Mouse (Mus musculus): ENCODE measurements around the gene Ddx51. TPM values are rescaled to one million over a fixed set of nuclear protein-coding genes. Genes with fewer than 3 reads are reported as not detected.

The Ddx51 gene
- total and polyA plus RNA-seq, 2 experiments from 2014 or later: 5.8 to 10.5 TPM

GRCm38 (mm10) chr5:110665486-110666121 is 12.4 kb downstream of the Ddx51 start:
- TF ChIP-seq CTCF (IDR thresholded peaks at IDR 0.05): no peak
- no peak for DNase-seq (ENCODE audit: low spot score)
- no peak for ATAC-seq (ENCODE audit: low FRiP score)

GRCm38 (mm10) chr5:110682041-110682440 is 28.8 kb downstream of the Ddx51 start:
- DNase-seq (ENCODE audit: low spot score) (no peak), ATAC-seq (ENCODE audit: low FRiP score) (no peak)
- Histone ChIP-seq H3K27me3 (ENCODE audit: insufficient read depth, low read length) (no peaks in the 10 kb centered on the region), H3K4me3 (ENCODE audit: low read depth, low read length) (no peak overlapping the region), H3K36me3 (ENCODE audit: insufficient read depth, low read length) (peaks cover 61% of the 10 kb centered on the region), H3K9me3 (ENCODE audit: low read length) (no peaks in the 10 kb centered on the region), H3K9ac (replicated peaks; ENCODE audit: low read length, poor library complexity, severe bottlenecking) (no peak overlapping the region), H3K4me1 (ENCODE audit: insufficient read depth, low read length) (no peaks in the 10 kb centered on the region), H3K27ac (ENCODE audit: low read depth, low read length) (no peak overlapping the region), H3K4me2 (ENCODE audit: low read depth, low read length, poor library complexity, severe bottlenecking) (no peak overlapping the region)
- WGBS: 91% methylated on average over 8 of the region's 8 CpGs
- no peak for TF ChIP-seq CTCF (IDR thresholded peaks at IDR 0.05)

More at GRCm38 (mm10) chr5:110665486-110666121, 12.4 kb downstream of the Ddx51 start:
- WGBS: 58% methylated on average over 6 of the region's 6 CpGs
- Histone ChIP-seq H3K27ac (ENCODE audit: low read depth, low read length) (no peak overlapping the region), H3K4me1 (ENCODE audit: insufficient read depth, low read length) (no peaks in the 10 kb centered on the region), H3K27me3 (ENCODE audit: insufficient read depth, low read length) (no peaks in the 10 kb centered on the region), H3K9me3 (ENCODE audit: low read length) (no peaks in the 10 kb centered on the region), H3K9ac (replicated peaks; ENCODE audit: low read length, poor library complexity, severe bottlenecking) (no peak overlapping the region), H3K4me3 (ENCODE audit: low read depth, low read length) (no peak overlapping the region), H3K4me2 (ENCODE audit: low read depth, low read length, poor library complexity, severe bottlenecking) (no peak overlapping the region), H3K36me3 (ENCODE audit: insufficient read depth, low read length) (peaks cover 72% of the 10 kb centered on the region)

DNA sequence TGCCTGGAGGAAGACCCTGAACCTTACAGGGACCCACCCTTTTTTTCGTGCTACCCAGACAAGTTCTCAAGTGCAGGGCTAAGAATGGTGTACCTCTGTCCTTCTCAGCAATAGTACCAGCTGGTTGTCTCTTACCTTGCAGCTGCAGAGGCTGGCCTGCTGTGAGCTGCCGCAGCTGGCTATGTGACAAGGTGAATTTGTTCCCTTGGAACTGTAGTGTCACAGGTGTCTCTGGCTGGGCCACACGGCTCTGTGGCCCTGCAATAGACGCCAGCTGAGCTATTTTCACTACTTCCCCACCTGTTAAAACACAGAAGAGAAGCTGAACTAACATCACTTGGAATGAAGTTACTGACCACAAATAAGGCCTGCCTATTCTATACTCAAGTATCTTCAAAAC is 45.4 kb downstream of the Ddx51 start:
- H3K27ac ChIP-seq (ENCODE audit: low read depth, low read length): no peak overlapping the region
- no peak overlapping the region for H3K4me3 ChIP-seq (ENCODE audit: low read depth, low read length)
- no peak overlapping the region for H3K9ac ChIP-seq (replicated peaks; ENCODE audit: low read length, poor library complexity, severe bottlenecking)
- H3K4me2 ChIP-seq (ENCODE audit: low read depth, low read length, poor library complexity, severe bottlenecking): no peak overlapping the region
- DNase-seq (ENCODE audit: low spot score): no peak
- WGBS: 88% methylated on average over 4 of the region's 4 CpGs
- H3K27me3 ChIP-seq (ENCODE audit: insufficient read depth, low read length): no peaks in the 10 kb centered on the region
- no peak for ATAC-seq (ENCODE audit: low FRiP score)
- peaks cover 71% of the 10 kb centered on the region for H3K36me3 ChIP-seq (ENCODE audit: insufficient read depth, low read length)
- no peaks in the 10 kb centered on the region for H3K4me1 ChIP-seq (ENCODE audit: insufficient read depth, low read length)
- TF ChIP-seq CTCF (IDR thresholded peaks at IDR 0.05): no peak
- H3K9me3 ChIP-seq (ENCODE audit: low read length): no peaks in the 10 kb centered on the region

- no peaks in the 10 kb centered on the region for H3K27me3 ChIP-seq (ENCODE audit: insufficient read depth, low read length)
Measured at GRCm38 (mm10) chr5:110704004-110704403, 50.8 kb downstream of the Ddx51 start.

GRCm38 (mm10) chr5:110709256-110709655 is 56.0 kb downstream of the Ddx51 start:
- no peak overlapping the region for H3K27ac ChIP-seq (ENCODE audit: low read depth, low read length)
- no peaks in the 10 kb centered on the region for H3K9me3 ChIP-seq (ENCODE audit: low read length)
- no peaks in the 10 kb centered on the region for H3K27me3 ChIP-seq (ENCODE audit: insufficient read depth, low read length)
- H3K9ac ChIP-seq (replicated peaks; ENCODE audit: low read length, poor library complexity, severe bottlenecking): no peak overlapping the region
- no peak overlapping the region for H3K4me3 ChIP-seq (ENCODE audit: low read depth, low read length)
- DNase-seq (ENCODE audit: low spot score): no peak
- peaks cover 39% of the 10 kb centered on the region for H3K36me3 ChIP-seq (ENCODE audit: insufficient read depth, low read length)
- no peak for ATAC-seq (ENCODE audit: low FRiP score)
- H3K4me2 ChIP-seq (ENCODE audit: low read depth, low read length, poor library complexity, severe bottlenecking): no peak overlapping the region
- H3K4me1 ChIP-seq (ENCODE audit: insufficient read depth, low read length): no peaks in the 10 kb centered on the region
- TF ChIP-seq CTCF (IDR thresholded peaks at IDR 0.05): no peak
- WGBS: 85% methylated on average over 4 of the region's 4 CpGs

More at GRCm38 (mm10) chr5:110704004-110704403, 50.8 kb downstream of the Ddx51 start:
- ATAC-seq (ENCODE audit: low FRiP score) (no peak), DNase-seq (ENCODE audit: low spot score) (no peak)
- Histone ChIP-seq H3K36me3 (ENCODE audit: insufficient read depth, low read length) (peaks cover 62% of the 10 kb centered on the region), H3K4me1 (ENCODE audit: insufficient read depth, low read length) (no peaks in the 10 kb centered on the region), H3K4me2 (ENCODE audit: low read depth, low read length, poor library complexity, severe bottlenecking) (no peak overlapping the region), H3K27ac (ENCODE audit: low read depth, low read length) (no peak overlapping the region), H3K9ac (replicated peaks; ENCODE audit: low read length, poor library complexity, severe bottlenecking) (no peak overlapping the region), H3K9me3 (ENCODE audit: low read length) (no peaks in the 10 kb centered on the region), H3K4me3 (ENCODE audit: low read depth, low read length) (no peak overlapping the region)
- WGBS: 75% methylated on average over 1 of the region's 1 CpGs
- no peak for TF ChIP-seq CTCF (IDR thresholded peaks at IDR 0.05)

Small RNAs within 50 kb of the gene (microRNA-seq; reads per million reads assigned to microRNA genes)
- 4.0 reads per million, percentile 6 among the genes with 10 or more reads in this experiment for gene Mir7026 (ENCODE audit: borderline number of aligned reads)

Other genes with a start within 250 kb of the Ddx51 start
- gene Fbrsl1, start 204.9 kb upstream of the Ddx51 start, total RNA-seq (2014; rRNA removed): 32.8 and 36.2 TPM in 2 replicates
- 14.7 and 20.3 TPM in 2 replicates for gene Fbrsl1, start 204.9 kb upstream of the Ddx51 start, polyA plus RNA-seq (2015; fragmentation: Nextera tagmentation; extraction: Ambion mirVana)
- 29.7 and 34.0 TPM in 2 replicates for gene Galnt9, start 109.1 kb upstream of the Ddx51 start, total RNA-seq (2014; rRNA removed)
- 21.4 and 23.1 TPM in 2 replicates for gene Galnt9, start 109.1 kb upstream of the Ddx51 start, polyA plus RNA-seq (2015; fragmentation: Nextera tagmentation; extraction: Ambion mirVana)
- 42.9 and 48.7 TPM in 2 replicates for gene Noc4l, start within 50 bp of the Ddx51 start, total RNA-seq (2014; rRNA removed)
- gene Noc4l, start within 50 bp of the Ddx51 start, polyA plus RNA-seq (2015; fragmentation: Nextera tagmentation; extraction: Ambion mirVana): 41.8 and 43.9 TPM in 2 replicates
- gene Ep400, start 117.3 kb downstream of the Ddx51 start, total RNA-seq (2014; rRNA removed): 67.2 and 72.1 TPM in 2 replicates
- gene Ep400, start 117.3 kb downstream of the Ddx51 start, polyA plus RNA-seq (2015; fragmentation: Nextera tagmentation; extraction: Ambion mirVana): 27.7 and 38.5 TPM in 2 replicates
- gene Pus1, start 127.2 kb downstream of the Ddx51 start, total RNA-seq (2014; rRNA removed): 10.4 and 11.6 TPM in 2 replicates
- gene Pus1, start 127.2 kb downstream of the Ddx51 start, polyA plus RNA-seq (2015; fragmentation: Nextera tagmentation; extraction: Ambion mirVana): 16.3 and 17.5 TPM in 2 replicates
- gene Ulk1, start 156.6 kb downstream of the Ddx51 start, total RNA-seq (2014; rRNA removed): 69.8 and 75.4 TPM in 2 replicates
- 17.8 and 21.1 TPM in 2 replicates for gene Ulk1, start 156.6 kb downstream of the Ddx51 start, polyA plus RNA-seq (2015; fragmentation: Nextera tagmentation; extraction: Ambion mirVana)
- 9.6 and 13.4 TPM in 2 replicates for gene Hscb, start 186.3 kb downstream of the Ddx51 start, total RNA-seq (2014; rRNA removed)
- gene Hscb, start 186.3 kb downstream of the Ddx51 start, polyA plus RNA-seq (2015; fragmentation: Nextera tagmentation; extraction: Ambion mirVana): 9.2 and 9.8 TPM in 2 replicates
- gene Chek2, start 186.5 kb downstream of the Ddx51 start, total RNA-seq (2014; rRNA removed): 3.2 and 27.2 TPM in 2 replicates
- gene Chek2, start 186.5 kb downstream of the Ddx51 start, polyA plus RNA-seq (2015; fragmentation: Nextera tagmentation; extraction: Ambion mirVana): 1.9 and 2.6 TPM in 2 replicates
- gene Ttc28, start 226.4 kb downstream of the Ddx51 start, total RNA-seq (2014; rRNA removed): 45.2 and 53.1 TPM in 2 replicates
- 8.9 and 10.6 TPM in 2 replicates for gene Ttc28, start 226.4 kb downstream of the Ddx51 start, polyA plus RNA-seq (2015; fragmentation: Nextera tagmentation; extraction: Ambion mirVana)

Data from midbrain, postnatal 0 days (tissue).